Mouse (Mus musculus) right cerebral cortex, adult 2 months (tissue): ENCODE measurements at regions not wholly inside any gene's neighbourhood (a gene's known extent, or its start where the extent isn't known, plus 50 kb on each side); places are given as distances from the start of the nearest gene placed in this dataset.
"Not testable (repeated sequence)": the region's sequence is repeated elsewhere in the genome, so short reads cannot be mapped to it uniquely, and the experiment has no call there.

Experiments
- DNase-seq, 2 experiments: peaks; one replicate each; pipeline ENCODE4 v3.0.0; 2021 to 2022; ENCODE audit warnings: low spot score in 2 of 2

- peak; percentile 5 for DNase-seq
Observed at GRCm38 (mm10) chr10:114265927-114266326, 536.2 kb downstream of the Trhde start.

DNA sequence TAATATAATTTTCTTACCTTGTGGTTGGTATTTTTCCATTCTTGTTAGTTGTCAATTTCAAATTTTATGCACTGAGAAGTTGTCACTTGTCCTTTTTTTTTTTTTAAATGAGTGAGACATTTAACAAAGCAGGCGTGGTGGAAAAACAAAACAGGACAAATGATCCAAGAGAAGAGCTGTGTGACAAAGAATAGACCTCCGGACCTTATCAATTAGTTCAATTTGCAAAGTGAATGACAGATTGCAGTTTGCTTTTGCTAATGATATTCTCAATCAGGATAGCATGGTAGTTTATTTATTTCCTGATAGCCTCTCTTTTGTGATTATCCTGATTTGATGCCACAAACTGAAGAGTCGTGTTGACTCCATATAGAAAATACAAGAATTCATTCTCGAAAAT is 560.5 kb downstream of the Trhde start:
- no peak for DNase-seq

DNA sequence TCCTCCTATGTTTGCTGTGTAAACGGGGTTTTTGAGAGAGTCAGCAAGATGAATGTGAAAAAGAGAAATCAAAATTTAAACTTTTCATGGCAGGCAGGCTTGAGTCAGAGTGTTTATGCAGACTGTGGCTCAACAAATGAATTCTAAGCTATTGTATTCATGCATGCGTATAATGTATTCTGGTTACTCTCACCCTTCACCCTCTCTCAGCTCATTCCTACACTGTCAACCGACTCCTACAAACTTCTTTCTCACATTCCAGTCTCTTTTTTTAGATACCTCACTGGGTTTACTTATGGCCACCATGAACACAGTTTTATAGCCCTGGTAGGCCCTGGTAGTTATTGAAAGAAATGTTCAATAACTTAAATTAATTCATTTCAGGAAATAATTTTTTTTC is 574.5 kb downstream of the Trhde start:
- no peak for DNase-seq

- no peak for DNase-seq
Observed at GRCm38 (mm10) chr10:114201583-114201982, 600.5 kb downstream of the Trhde start.

- DNase-seq = no peak
Observed at GRCm38 (mm10) chr10:114200939-114201338, 601.2 kb downstream of the Trhde start.

- DNase-seq = no peak
Observed at GRCm38 (mm10) chr10:114186287-114186686, 615.8 kb downstream of the Trhde start.

DNA sequence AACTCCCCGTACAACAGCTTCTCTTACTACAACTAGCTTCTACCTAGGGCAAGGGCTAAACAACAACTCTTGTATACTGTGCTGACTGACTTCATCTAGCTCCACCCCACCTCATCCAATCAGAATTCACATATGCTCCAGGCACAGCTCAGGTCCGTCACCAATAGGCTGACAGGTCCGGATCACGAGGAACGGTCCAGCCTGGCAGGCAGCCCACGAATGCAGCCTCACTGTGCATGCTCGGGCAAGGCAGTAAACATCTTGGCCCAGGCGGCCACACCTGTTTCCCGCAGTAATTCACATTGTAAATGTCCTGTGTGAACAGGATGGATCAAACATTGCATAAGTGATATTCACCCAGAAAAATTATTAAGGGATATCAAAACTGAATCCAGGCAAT is 658.8 kb downstream of the Trhde start:
- DNase-seq = not testable (repeated sequence)

DNA sequence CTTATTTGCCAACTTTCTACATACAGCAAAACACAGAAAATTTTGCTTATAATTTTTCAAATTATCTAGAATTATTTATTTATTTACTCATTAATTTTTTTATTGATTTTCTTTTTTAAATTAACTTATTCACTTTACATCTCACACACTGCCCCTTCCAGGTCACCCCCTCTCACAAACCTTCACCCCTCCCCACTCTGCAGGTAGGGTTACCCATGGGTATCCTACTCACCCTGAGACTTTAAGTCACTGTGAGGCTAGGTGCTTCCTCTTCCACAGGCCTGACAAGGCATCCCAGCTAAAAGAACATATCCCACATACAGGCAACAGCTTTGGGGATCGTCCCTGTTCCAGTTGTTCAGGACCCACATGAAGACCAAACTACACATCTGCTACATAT is 664.2 kb downstream of the Trhde start:
- no peak for DNase-seq

GRCm38 (mm10) chr10:114137095-114137494 is 665.0 kb downstream of the Trhde start:
- DNase-seq = no peak
